Mouse (Mus musculus): Measurements from ENCODE around the gene Arf1. TPM values are rescaled to one million over a fixed set of nuclear protein-coding genes. Genes with fewer than 3 reads are reported as not detected.

Gene Arf1
- total and polyA plus RNA-seq, 3 experiments = 541 to 617 TPM; not detected in 1

- H3K36me3 ChIP-seq (ENCODE audit: control insufficient read depth in 1 of 2, insufficient read depth in 2 of 2, low read length in 2 of 2) = peaks cover 1 to 30% of the 10 kb centered on the region in 2 experiments; a peak in 2 of 4 replicates
- H3K9me3 ChIP-seq (replicated peaks; ENCODE audit: insufficient read depth, low read length) = no peaks in the 10 kb centered on the region
- H3K79me2 ChIP-seq (ENCODE audit: control insufficient read depth, insufficient read depth, low read length, poor library complexity) = peaks cover 33% of the 10 kb centered on the region
- H3K4me1 ChIP-seq (ENCODE audit: control insufficient read depth in 1 of 2, insufficient read depth in 2 of 2, low read length in 2 of 2) = peaks cover 7 to 25% of the 10 kb centered on the region in 2 experiments
- peak overlapping the region; percentile 5 to 20; a peak in 3 of 4 replicates for H3K4me3 ChIP-seq (ENCODE audit: control insufficient read depth in 1 of 2, insufficient read depth in 1 of 2, low read depth in 2 of 2, low read length in 2 of 2)
- H3K27ac ChIP-seq (ENCODE audit: control insufficient read depth, low read depth, low read length) = peak overlapping the region; percentile 68
- no peaks in the 10 kb centered on the region; a peak in 1 of 4 replicates for H3K27me3 ChIP-seq (ENCODE audit: control insufficient read depth in 1 of 2, insufficient read depth in 2 of 2, low read length in 2 of 2)
- peak overlapping the region; percentile 32; the same call in 1 of the 2 replicates for H3K9ac ChIP-seq (ENCODE audit: control insufficient read depth, low read depth, low read length, poor library complexity, severe bottlenecking)
- peak; percentile 87 for DNase-seq (ENCODE audit: low read depth, low spot score)
- no peak for TF ChIP-seq KAT2A (conservative IDR thresholded peaks at IDR 0.05; ENCODE audit: low read depth, low read length)
- no peak for TF ChIP-seq USF2 (IDR thresholded peaks at IDR 0.05; ENCODE audit: borderline replicate concordance in 1 of 2, insufficient read depth in 1 of 2, low read depth in 1 of 2, low read length in 2 of 2)
- no peak for TF ChIP-seq POLR2AphosphoS2 (IDR thresholded peaks at IDR 0.05; ENCODE audit: low read length)
- TF ChIP-seq ZNF384 (IDR thresholded peaks at IDR 0.05; ENCODE audit: low read depth, low read length) = no peak; the same call in 1 of the 2 replicates
- peak; percentile 72; the same call in 1 of the 2 replicates for TF ChIP-seq MAZ (IDR thresholded peaks at IDR 0.05; ENCODE audit: low read depth, low read length)
- TF ChIP-seq ELF1 (IDR thresholded peaks at IDR 0.05; ENCODE audit: low read depth, low read length) = no peak
- TF ChIP-seq MAX (IDR thresholded peaks at IDR 0.05; ENCODE audit: low read length) = no peak
- no peak for TF ChIP-seq POLR2AphosphoS5 (IDR thresholded peaks at IDR 0.05; ENCODE audit: borderline replicate concordance, low read depth, low read length)
- peak; percentile 79 for TF ChIP-seq GATA1 (IDR thresholded peaks at IDR 0.05; ENCODE audit: low read depth, low read length)
- TF ChIP-seq MYC (IDR thresholded peaks at IDR 0.05; ENCODE audit: low read depth, low read length) = peak; percentile 58; the same call in 1 of the 2 replicates
- TF ChIP-seq E2F4 (IDR thresholded peaks at IDR 0.05; ENCODE audit: borderline replicate concordance, low read depth, low read length) = no peak
- TF ChIP-seq JUND (IDR thresholded peaks at IDR 0.05; ENCODE audit: low read depth, low read length) = no peak; the same call in 1 of the 2 replicates
- TF ChIP-seq ZKSCAN1 (IDR thresholded peaks at IDR 0.05; ENCODE audit: low read depth, low read length) = no peak
- TF ChIP-seq MEF2A (IDR thresholded peaks at IDR 0.05; ENCODE audit: extremely low read depth, insufficient replicate concordance, low read depth, low read length, poor library complexity, severe bottlenecking) = no peak
- no peak for TF ChIP-seq ZMIZ1 (IDR thresholded peaks at IDR 0.05; ENCODE audit: low read depth, low read length)
- TF ChIP-seq TBP (IDR thresholded peaks at IDR 0.05; ENCODE audit: low read depth, low read length) = 0 out of 2 replicates have a peak, but pooled peaks have one; percentile 19
- no peak for TF ChIP-seq CHD2 (IDR thresholded peaks at IDR 0.05; ENCODE audit: low read length)
- TF ChIP-seq POLR2A (IDR thresholded peaks at IDR 0.05; ENCODE audit: control insufficient read depth in 1 of 2, insufficient read depth in 1 of 2, low read depth in 1 of 2, low read length in 2 of 2, poor library complexity in 1 of 2) = peak in 1 of 2 experiments; percentile 27; a peak in 1 of 4 replicates
- TF ChIP-seq MXI1 (IDR thresholded peaks at IDR 0.05; ENCODE audit: low read depth, low read length) = no peak
- no peak; the same call in 1 of the 2 replicates for TF ChIP-seq ETS1 (IDR thresholded peaks at IDR 0.05; ENCODE audit: low read depth, low read length)
- TF ChIP-seq CTCF (IDR thresholded peaks at IDR 0.05 in 2 of 3, conservative IDR thresholded peaks at IDR 0.05 in 1 of 3; ENCODE audit: control insufficient read depth in 1 of 3, insufficient read depth in 1 of 3, low read depth in 2 of 3, low read length in 3 of 3, poor library complexity in 1 of 3, severe bottlenecking in 1 of 3) = peak; percentile 76 to 84 (median 80)
- TF ChIP-seq EP300 (IDR thresholded peaks at IDR 0.05; ENCODE audit: low read depth in 1 of 2, low read length in 2 of 2) = peak; percentile 48 to 76
- no peak for TF ChIP-seq GABPA (IDR thresholded peaks at IDR 0.05; ENCODE audit: low read depth, low read length)
- TF ChIP-seq RCOR1 (IDR thresholded peaks at IDR 0.05; ENCODE audit: low read depth, low read length) = peak; percentile 90
- TF ChIP-seq RAD21 (IDR thresholded peaks at IDR 0.05; ENCODE audit: low read depth, low read length) = peak; percentile 53
- TF ChIP-seq ZC3H11A (IDR thresholded peaks at IDR 0.05; ENCODE audit: low read depth, low read length) = no peak
- TF ChIP-seq MYB (IDR thresholded peaks at IDR 0.05; ENCODE audit: low read depth, low read length) = no peak
- peak; percentile 73 for TF ChIP-seq SIN3A (IDR thresholded peaks at IDR 0.05; ENCODE audit: low read length)
- TF ChIP-seq TAL1 (IDR thresholded peaks at IDR 0.05; ENCODE audit: low read length) = no peak
- no peak for TF ChIP-seq NELFE (IDR thresholded peaks at IDR 0.05; ENCODE audit: low read depth, low read length)
- TF ChIP-seq CHD1 (IDR thresholded peaks at IDR 0.05; ENCODE audit: low read depth, low read length) = 0 out of 2 replicates have a peak, but pooled peaks have one; percentile 49
- TF ChIP-seq MAFK (IDR thresholded peaks at IDR 0.05; ENCODE audit: borderline replicate concordance, low read depth, low read length) = no peak
- peak; percentile 62 for TF ChIP-seq SMC3 (IDR thresholded peaks at IDR 0.05; ENCODE audit: low read depth, low read length)
- 0 out of 2 replicates have a peak, but pooled peaks have one; percentile 18 for TF ChIP-seq NRF1 (IDR thresholded peaks at IDR 0.05; ENCODE audit: insufficient read depth, low read depth, low read length, poor library complexity, severe bottlenecking)
- TF ChIP-seq HCFC1 (IDR thresholded peaks at IDR 0.05; ENCODE audit: low read depth, low read length) = 0 out of 2 replicates have a peak, but pooled peaks have one; percentile 48
- no peak for TF ChIP-seq USF1 (IDR thresholded peaks at IDR 0.05; ENCODE audit: low read depth, low read length)
Observed at GRCm38 (mm10) chr11:59230144-59230760, 2.2 kb upstream of the Arf1 start.

Data from MEL (cell line).